Mouse (Mus musculus) effector memory CD4-positive, alpha-beta T cell, adult 7 months (primary cell): ENCODE data around the gene Vmn1r224. TPM values are rescaled to one million over a fixed set of nuclear protein-coding genes. Genes with fewer than 3 reads are reported as not detected.

Experiments used
- polyA plus RNA-seq: library from polyadenylated mRNA; unstranded; fragments of 100-300 nt; shearing (Covaris generic); gene quantifications from one replicate; pipeline ENCODE4 v1.2.1, GENCODE M21; 2017

Gene Vmn1r224
- polyA plus RNA-seq: not detected

DNA sequence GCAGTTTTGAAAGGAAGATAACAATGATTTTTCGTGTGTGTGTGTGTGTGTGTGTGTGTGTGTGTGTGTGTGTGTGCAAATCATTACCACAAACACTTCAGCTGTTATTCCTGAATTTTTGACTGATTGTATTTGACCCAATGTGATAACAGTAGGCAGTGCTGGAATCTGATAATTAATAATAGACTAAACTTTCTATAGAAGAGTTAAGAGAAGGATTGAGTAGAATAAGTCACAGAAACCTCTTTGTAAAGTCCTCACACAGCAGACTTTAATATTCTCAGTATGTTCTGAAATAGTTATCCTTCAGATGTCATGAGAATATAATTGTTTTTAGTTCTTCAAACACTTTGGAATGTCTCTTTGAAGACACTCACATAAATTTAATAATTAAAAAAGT, at the start of gene Vmn1r224:
Gene Vmn1r224, plus strand, starts transcription at position 301 of the 400 bp plus-strand sequence.

Other genes with a start within 250 kb of the Vmn1r224 start
- gene Fpr-rs6, start 231.0 kb upstream of the Vmn1r224 start, polyA plus RNA-seq: not detected
- gene Vmn2r105, start 179.1 kb upstream of the Vmn1r224 start, polyA plus RNA-seq: not detected
- not detected for gene Vmn2r106, start 128.6 kb upstream of the Vmn1r224 start, polyA plus RNA-seq
- gene Vmn2r107, start 68.9 kb upstream of the Vmn1r224 start, polyA plus RNA-seq: not detected
- not detected for gene Vmn2r108, start 67.2 kb downstream of the Vmn1r224 start, polyA plus RNA-seq
- 0.45 TPM for gene Vmn1r225, start 84.0 kb downstream of the Vmn1r224 start, polyA plus RNA-seq
- gene Vmn2r109, start 150.6 kb downstream of the Vmn1r224 start, polyA plus RNA-seq: not detected
- not detected for gene Vmn2r110, start 182.3 kb downstream of the Vmn1r224 start, polyA plus RNA-seq
- 0.50 TPM for gene Fpr-rs3, start 210.7 kb downstream of the Vmn1r224 start, polyA plus RNA-seq